Mouse (Mus musculus) CH12.LX (cell line): ENCODE results near the gene 1700001C02Rik. TPM values are rescaled to one million over a fixed set of nuclear protein-coding genes. Genes with fewer than 3 reads are reported as not detected.

Experiments used
- DNase-seq: peaks from one replicate; pipeline ENCODE4 v3.0.0-alpha.2; 2013; ENCODE audit errors: extremely low read depth
- H3K27ac ChIP-seq: 2 replicates; pipeline ENCODE4 v1.5.1; 2012; ENCODE audit warnings: low read depth, mild to moderate bottlenecking, control low read depth, moderate library complexity; ENCODE audit not compliant: insufficient read depth
- H3K27me3 ChIP-seq: replicated peaks from 2 replicates; pipeline ENCODE3; 2012; ENCODE audit warnings: inconsistent platforms
- H3K36me3 ChIP-seq, 2 experiments: replicated peaks in 1 of 2; 2 replicates each; pipeline versions ENCODE3 to v1.6.1; 2012; ENCODE audit warnings: inconsistent platforms in 1 of 2, low read length in 1 of 2, mild to moderate bottlenecking in 1 of 2, mixed read lengths in 1 of 2, moderate library complexity in 1 of 2; ENCODE audit not compliant: control insufficient read depth in 1 of 2, insufficient read depth in 1 of 2
- H3K4me1 ChIP-seq, 2 experiments: 2 replicates each; pipeline ENCODE4 v1.6.1; 2012; ENCODE audit warnings: inconsistent platforms in 1 of 2, moderate library complexity in 1 of 2; ENCODE audit not compliant: insufficient read depth in 2 of 2, control insufficient read depth in 1 of 2
- H3K4me2 ChIP-seq: 2 replicates; pipeline ENCODE4 v1.6.1; 2012; ENCODE audit warnings: low read depth, mild to moderate bottlenecking, control low read depth; ENCODE audit not compliant: poor library complexity, insufficient read depth, severe bottlenecking
- H3K4me3 ChIP-seq, 3 experiments: fragments of 150-350 bp in 1 of 3; sonication (generic) in 1 of 3; replicated peaks in 1 of 3; 2 replicates each; pipeline versions ENCODE3 to v1.5.1; 2011 to 2012; ENCODE audit warnings: low read depth in 2 of 3, low read length in 2 of 3, mild to moderate bottlenecking in 2 of 3, moderate library complexity in 2 of 3, control low read depth in 1 of 3, improper control_type of control experiment in 1 of 3, inconsistent platforms in 1 of 3, mixed read lengths in 1 of 3; ENCODE audit not compliant: poor library complexity in 1 of 3
- H3K79me2 ChIP-seq: replicated peaks from 2 replicates; pipeline ENCODE4 v1.6.1; 2012; ENCODE audit warnings: mild to moderate bottlenecking, moderate library complexity; ENCODE audit not compliant: control insufficient read depth, poor library complexity, insufficient read depth, severe bottlenecking; ENCODE audit errors: extremely low read depth
- H3K9ac ChIP-seq: 2 replicates; pipeline ENCODE4 v1.6.1; 2012; ENCODE audit warnings: low read depth, mild to moderate bottlenecking, control low read depth, moderate library complexity; ENCODE audit not compliant: insufficient read depth
- H3K9me3 ChIP-seq: replicated peaks from 2 replicates; pipeline ENCODE3; 2012; ENCODE audit warnings: low read length, inconsistent platforms, mixed read lengths
- CHD2 ChIP-seq: IDR thresholded peaks from 2 replicates; pipeline ENCODE4 v1.6.1; 2011; ENCODE audit warnings: low read length, improper control_type of control experiment
- E2F4 ChIP-seq: IDR thresholded peaks from 2 replicates; pipeline ENCODE4 v1.6.1; 2011; ENCODE audit warnings: low read depth, low read length, improper control_type of control experiment; ENCODE audit not compliant: insufficient replicate concordance
- ELF1 ChIP-seq: IDR thresholded peaks from 2 replicates; pipeline ENCODE4 v1.6.1; 2014; ENCODE audit warnings: low read depth, mild to moderate bottlenecking, inconsistent platforms, low read length, improper control_type of control experiment
- EP300 ChIP-seq: IDR thresholded peaks from 2 replicates; pipeline ENCODE4 v1.6.1; 2011; ENCODE audit warnings: low read length, improper control_type of control experiment
- ETS1 ChIP-seq: conservative IDR thresholded peaks from 2 replicates; pipeline ENCODE4 v1.6.1; 2012; ENCODE audit warnings: low read depth, mild to moderate bottlenecking, inconsistent platforms, low read length, improper control_type of control experiment, moderate library complexity
- HCFC1 ChIP-seq: IDR thresholded peaks from 2 replicates; pipeline ENCODE4 v1.6.1; 2012; ENCODE audit warnings: low read depth, mild to moderate bottlenecking, inconsistent platforms, low read length, improper control_type of control experiment
- JUND ChIP-seq: conservative IDR thresholded peaks from 2 replicates; pipeline ENCODE4 v1.6.1; 2011; ENCODE audit warnings: low read depth, low read length, improper control_type of control experiment
- MAFK ChIP-seq: IDR thresholded peaks from 2 replicates; pipeline ENCODE4 v1.6.1; 2011; ENCODE audit warnings: low read length, improper control_type of control experiment; ENCODE audit not compliant: insufficient replicate concordance
- MAZ ChIP-seq: IDR thresholded peaks from 2 replicates; pipeline ENCODE4 v1.6.1; 2012; ENCODE audit warnings: low read depth, mild to moderate bottlenecking, inconsistent platforms, low read length, improper control_type of control experiment, moderate library complexity
- MEF2A ChIP-seq: IDR thresholded peaks from 2 replicates; pipeline ENCODE4 v1.6.1; 2014; ENCODE audit warnings: low read depth, mild to moderate bottlenecking, inconsistent platforms, low read length, improper control_type of control experiment, borderline replicate concordance
- MXI1 ChIP-seq: IDR thresholded peaks from 2 replicates; pipeline ENCODE4 v1.6.1; 2011; ENCODE audit warnings: mild to moderate bottlenecking, low read depth, low read length, improper control_type of control experiment
- NELFE ChIP-seq: IDR thresholded peaks from 2 replicates; pipeline ENCODE4 v1.6.1; 2011; ENCODE audit warnings: low read depth, low read length, improper control_type of control experiment
- NRF1 ChIP-seq: IDR thresholded peaks from 2 replicates; pipeline ENCODE4 v1.6.1; 2014; ENCODE audit warnings: low read depth, mild to moderate bottlenecking, inconsistent platforms, low read length, improper control_type of control experiment, moderate library complexity
- POLR2A ChIP-seq: IDR thresholded peaks from 2 replicates; pipeline ENCODE4 v1.6.1; 2011; ENCODE audit warnings: low read depth, mild to moderate bottlenecking, improper control_type of control experiment, low read length
- POLR2AphosphoS2 ChIP-seq: IDR thresholded peaks from 2 replicates; pipeline ENCODE4 v1.6.1; 2011; ENCODE audit warnings: low read depth, low read length, improper control_type of control experiment
- RCOR1 ChIP-seq: conservative IDR thresholded peaks from 2 replicates; pipeline ENCODE4 v1.6.1; 2012; ENCODE audit warnings: low read depth, mild to moderate bottlenecking, inconsistent platforms, low read length, improper control_type of control experiment
- SIN3A ChIP-seq: IDR thresholded peaks from 2 replicates; pipeline ENCODE4 v1.6.1; 2012; ENCODE audit warnings: low read length, improper control_type of control experiment, inconsistent platforms
- SMC3 ChIP-seq: IDR thresholded peaks from 2 replicates; pipeline ENCODE4 v1.6.1; 2011; ENCODE audit warnings: low read depth, low read length, improper control_type of control experiment
- TCF12 ChIP-seq: IDR thresholded peaks from 2 replicates; pipeline ENCODE4 v1.6.1; 2014; ENCODE audit warnings: low read depth, mild to moderate bottlenecking, inconsistent platforms, low read length, improper control_type of control experiment
- UBTF ChIP-seq: IDR thresholded peaks from 2 replicates; pipeline ENCODE4 v1.6.1; 2012; ENCODE audit warnings: low read depth, mild to moderate bottlenecking, inconsistent platforms, low read length, improper control_type of control experiment, moderate library complexity
- USF1 ChIP-seq: IDR thresholded peaks from 2 replicates; pipeline ENCODE4 v1.6.1; 2014; ENCODE audit warnings: low read depth, mild to moderate bottlenecking, inconsistent platforms, low read length, improper control_type of control experiment
- ZC3H11A ChIP-seq: IDR thresholded peaks from 2 replicates; pipeline ENCODE4 v1.6.1; 2012; ENCODE audit warnings: low read depth, mild to moderate bottlenecking, inconsistent platforms, low read length, improper control_type of control experiment
- ZKSCAN1 ChIP-seq: IDR thresholded peaks from 2 replicates; pipeline ENCODE4 v1.6.1; 2012; ENCODE audit warnings: low read depth, inconsistent platforms, low read length, improper control_type of control experiment, borderline replicate concordance
- ZMIZ1 ChIP-seq: IDR thresholded peaks from 2 replicates; pipeline ENCODE4 v1.6.1; 2012; ENCODE audit warnings: low read depth, mild to moderate bottlenecking, inconsistent platforms, low read length, improper control_type of control experiment
- ZNF384 ChIP-seq: IDR thresholded peaks from 2 replicates; pipeline ENCODE4 v1.6.1; 2012; ENCODE audit warnings: low read depth, low read length, improper control_type of control experiment, inconsistent platforms
- dilution Hi-C: fragments of 300-500 bp; cut with MboI; formaldehyde crosslinking; loops from 2 replicates; pipeline ENCODE4 v1.14.3; 2020; ENCODE audit warnings: low sequenced_read_pairs; ENCODE audit not compliant: extremely low pct_unique_long_range_greater_than_20kb, extremely low pct_ligation_motif_present
- in situ Hi-C: fragments of 300-500 bp; cut with MboI; formaldehyde crosslinking; loops from 3 replicates; pipeline ENCODE4 v1.14.3; 2019; ENCODE audit warnings: low sequenced_read_pairs, low pct_ligation_motif_present, low pct_unique_long_range_greater_than_20kb, mixed read lengths
- polyA plus RNA-seq: library from polyadenylated mRNA; unstranded; fragments of >175 nt; gene quantifications from 2 replicates; pipeline ENCODE4 v1.2.1, GENCODE M21; 2012; ENCODE audit warnings: low read depth; ENCODE audit not compliant: insufficient read length
- total RNA-seq, 2 experiments: library from RNA; depleted of rRNA; stranded (reverse); fragments of 300-350 nt in 1 of 2; fragments of >200 nt in 1 of 2; gene quantifications; 2 replicates each; pipeline ENCODE4 v1.2.3; 2012 to 2014

Gene 1700001C02Rik
- total and polyA plus RNA-seq, 3 experiments = not detected

GRCm38 (mm10) chr5:30496821-30497220, 31.0 kb downstream of the 1700001C02Rik start:
- Histone ChIP-seq H3K36me3 (no peaks in the 10 kb centered on the region), H3K27me3 (peaks cover 12% of the 10 kb centered on the region), H3K9me3 (no peaks in the 10 kb centered on the region), H3K4me3 (no peak overlapping the region), H3K4me2 (no peak overlapping the region), H3K4me1 (peaks cover 0 to 6% of the 10 kb centered on the region in 2 experiments; a peak in 1 of 4 replicates), H3K79me2 (no peaks in the 10 kb centered on the region), H3K9ac (no peak overlapping the region), H3K27ac (no peak overlapping the region)
- in situ Hi-C loops (no loop called here), dilution Hi-C loops (no loop called here)
- TF ChIP-seq MAFK (no peak), CHD2 (no peak), NELFE (no peak), ZC3H11A (no peak), ZMIZ1 (no peak), E2F4 (no peak), POLR2A (no peak), ETS1 (no peak), MAZ (no peak), MXI1 (no peak), RCOR1 (no peak), UBTF (no peak), ZNF384 (no peak)
- no peak for DNase-seq

GRCm38 (mm10) chr5:30497299-30497698, 31.5 kb downstream of the 1700001C02Rik start:
- Histone ChIP-seq H3K4me1 (peaks cover 0 to 6% of the 10 kb centered on the region in 2 experiments; a peak in 1 of 4 replicates), H3K27ac (no peak overlapping the region), H3K36me3 (no peaks in the 10 kb centered on the region), H3K27me3 (peaks cover 11% of the 10 kb centered on the region), H3K79me2 (no peaks in the 10 kb centered on the region), H3K4me2 (no peak overlapping the region), H3K4me3 (no peak overlapping the region), H3K9ac (no peak overlapping the region), H3K9me3 (no peaks in the 10 kb centered on the region)
- no peak for DNase-seq
- in situ Hi-C loops = no loop called here
- no peak for TF ChIP-seq USF1
- no peak for TF ChIP-seq JUND
- TF ChIP-seq NELFE = no peak
- TF ChIP-seq HCFC1 = no peak
- no peak for TF ChIP-seq MAZ
- no peak for TF ChIP-seq POLR2A
- no peak for TF ChIP-seq POLR2AphosphoS2
- no peak for TF ChIP-seq MEF2A
- TF ChIP-seq NRF1 = no peak
- TF ChIP-seq TCF12 = no peak
- TF ChIP-seq ZKSCAN1 = no peak
- TF ChIP-seq SMC3 = no peak
- no peak for TF ChIP-seq ELF1
- TF ChIP-seq SIN3A = no peak
- TF ChIP-seq CHD2 = no peak
- no peak for TF ChIP-seq ZC3H11A
- TF ChIP-seq EP300 = no peak
- TF ChIP-seq ETS1 = no peak
- TF ChIP-seq ZNF384 = no peak
- dilution Hi-C loops = no loop called here
